Mouse (Mus musculus): ENCODE results near the gene Atp4b.

DNA sequence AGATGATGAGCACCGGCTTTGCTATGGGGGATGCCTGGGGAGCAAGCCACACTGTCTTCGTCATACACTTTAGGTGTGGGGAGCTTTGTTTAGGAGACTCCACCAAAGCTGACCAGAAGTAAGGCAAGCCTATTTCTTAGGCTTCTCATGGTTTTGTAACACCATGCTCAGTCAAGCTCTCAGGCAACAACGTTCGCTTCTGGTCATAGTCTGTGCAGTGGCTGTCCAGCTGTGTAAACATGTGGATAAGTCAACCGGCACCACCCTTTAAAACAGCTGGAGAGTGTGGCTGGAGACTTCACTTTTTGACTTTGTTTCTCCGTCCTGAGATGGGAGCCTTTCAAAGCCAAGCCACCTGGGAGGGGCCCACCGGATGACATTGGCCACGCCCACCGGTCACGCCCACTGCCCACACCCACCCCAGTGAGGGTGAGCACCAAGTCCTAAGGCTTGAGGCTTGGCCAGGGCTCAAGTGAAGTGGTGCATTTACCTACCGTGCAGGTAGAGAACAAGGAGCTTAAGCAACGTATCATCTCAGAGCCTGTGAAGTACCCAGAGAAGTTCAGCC is 17.3 kb upstream of the Atp4b start:
- no peak for TF ChIP-seq CTCF (IDR thresholded peaks at IDR 0.05; ENCODE audit: low read depth, low read length)
- TF ChIP-seq GATA1 (IDR thresholded peaks at IDR 0.05; ENCODE audit: borderline replicate concordance, low read length), result no peak
- TF ChIP-seq POLR2AphosphoS5 (IDR thresholded peaks at IDR 0.05; ENCODE audit: insufficient replicate concordance, low read depth, low read length), result no peak
- TF ChIP-seq TAL1 (conservative IDR thresholded peaks at IDR 0.05; ENCODE audit: low read depth, low read length), result no peak

Measured in G1E (cell line).